Mouse (Mus musculus): Measurements from ENCODE around the gene Crym.
A peak's percentile ranks its signal among the peaks of the same experiment; 100 is the strongest.

The Crym gene

GRCm38 (mm10) chr7:120158121-120158613, 43.7 kb downstream of the Crym start:
- peak; percentile 68 for DNase-seq

- DNase-seq = peak; percentile 6
Observed at GRCm38 (mm10) chr7:120157575-120158061, 44.3 kb downstream of the Crym start.

DNA sequence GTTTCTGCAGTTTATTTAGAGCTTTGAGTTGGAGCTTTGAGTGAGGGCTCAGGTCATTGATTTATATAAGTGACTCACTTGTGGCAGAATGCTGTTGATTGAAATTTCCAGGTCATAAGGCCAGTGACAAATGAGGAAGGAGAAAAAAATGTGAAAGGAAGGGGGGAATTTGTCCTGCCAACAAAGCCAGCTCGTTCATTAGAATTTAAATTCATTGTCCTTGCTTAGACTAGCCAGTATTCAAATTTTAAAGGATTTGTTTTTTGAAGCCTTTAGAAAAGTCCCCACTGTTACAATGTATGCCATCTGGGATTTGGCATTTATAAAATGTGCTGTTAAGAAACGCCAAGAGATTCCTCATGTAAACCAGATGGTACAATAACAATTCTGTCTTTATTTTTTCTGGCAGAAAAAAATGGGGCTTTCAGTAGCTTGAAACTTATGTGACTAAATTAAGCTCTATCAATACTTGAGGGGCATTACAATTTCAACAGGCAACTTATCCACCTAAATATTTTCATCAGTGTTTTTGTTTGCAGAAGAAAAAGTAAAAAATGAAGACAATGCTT, 45.0 kb downstream of the Crym start:
- no peak for DNase-seq

DNA sequence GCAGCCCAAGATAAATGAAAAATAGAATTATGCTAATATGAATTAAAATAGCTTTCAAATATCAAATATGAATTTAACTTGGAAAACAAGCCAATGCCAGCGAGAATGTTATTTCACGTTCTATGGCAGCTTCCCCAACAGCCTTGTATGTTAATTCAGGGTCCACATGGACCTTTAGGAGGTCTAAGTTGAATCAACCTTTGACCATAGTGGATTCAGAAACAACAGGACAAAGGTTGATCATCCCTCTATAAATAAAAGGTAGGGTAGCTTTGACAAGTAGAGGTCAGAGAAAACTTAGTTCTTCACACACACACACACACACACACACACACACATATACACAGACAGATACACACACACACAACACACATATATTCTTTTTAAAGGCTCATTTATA, 51.0 kb downstream of the Crym start:
- no peak for DNase-seq

- peak; percentile 92 for DNase-seq
Observed at GRCm38 (mm10) chr7:120150257-120150656, 51.7 kb downstream of the Crym start.

- DNase-seq = peak; percentile 55
Observed at GRCm38 (mm10) chr7:120145191-120145590, 56.7 kb downstream of the Crym start, which contains the start of gene Zp2. TSS of gene Zp2 (minus strand) at chr7:120145291.

GRCm38 (mm10) chr7:120142743-120143142, 59.2 kb downstream of the Crym start:
- DNase-seq = peak; percentile 5

All from heart, adult 11 months (tissue).